Mouse (Mus musculus) cerebellum, postnatal 10 days (tissue): ENCODE measurements around the gene Kcnk4.

Experiments used
- DNase-seq, 2 experiments: peaks; one replicate each; pipeline ENCODE4 v3.0.0; 2021; ENCODE audit warnings: mixed read lengths in 2 of 2

Gene Kcnk4

DNA sequence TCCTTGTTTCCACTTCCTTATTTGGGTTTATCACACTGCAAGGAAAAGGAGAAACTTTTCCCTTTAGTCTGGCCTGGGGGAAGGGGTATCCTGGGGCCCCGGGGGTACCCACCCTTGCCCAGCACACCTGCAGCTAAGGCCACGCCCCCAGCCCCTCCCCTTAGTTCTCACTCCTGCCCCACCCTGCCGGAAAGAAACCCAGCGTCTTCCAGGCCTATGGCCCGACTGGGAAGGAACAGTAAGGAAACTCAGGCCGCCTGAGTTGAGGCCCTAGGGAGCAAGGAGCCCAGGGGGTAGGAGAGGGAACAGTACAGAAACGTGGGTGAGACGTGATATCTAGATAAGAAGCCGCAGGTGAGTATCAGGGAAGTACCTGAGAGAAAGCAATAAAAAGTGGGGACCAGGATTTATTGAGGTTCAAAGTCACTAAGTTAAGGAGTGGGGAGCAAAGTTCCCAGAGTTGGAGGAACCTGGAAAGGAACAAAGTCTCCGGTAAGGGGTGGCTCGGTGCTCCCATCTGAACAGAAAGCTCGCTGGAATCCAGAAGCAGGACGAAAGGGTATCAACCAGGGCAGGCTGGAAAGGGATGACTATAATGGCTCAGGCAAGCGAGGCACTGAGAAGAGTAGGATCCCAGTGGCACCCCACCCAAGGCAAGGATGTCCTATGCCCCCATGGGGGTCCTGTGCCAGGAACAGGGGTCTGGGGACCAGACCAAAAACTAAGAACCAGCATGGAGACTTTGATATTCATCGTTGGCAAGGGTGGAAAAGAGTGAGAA lies 34.4 kb upstream of the Kcnk4 start:
- DNase-seq: no peak

- DNase-seq: no peak
Measured at GRCm38 (mm10) chr19:6956461-6956860, 22.1 kb upstream of the Kcnk4 start.

GRCm38 (mm10) chr19:6955424-6955823 lies 21.1 kb upstream of the Kcnk4 start:
- no peak for DNase-seq

DNA sequence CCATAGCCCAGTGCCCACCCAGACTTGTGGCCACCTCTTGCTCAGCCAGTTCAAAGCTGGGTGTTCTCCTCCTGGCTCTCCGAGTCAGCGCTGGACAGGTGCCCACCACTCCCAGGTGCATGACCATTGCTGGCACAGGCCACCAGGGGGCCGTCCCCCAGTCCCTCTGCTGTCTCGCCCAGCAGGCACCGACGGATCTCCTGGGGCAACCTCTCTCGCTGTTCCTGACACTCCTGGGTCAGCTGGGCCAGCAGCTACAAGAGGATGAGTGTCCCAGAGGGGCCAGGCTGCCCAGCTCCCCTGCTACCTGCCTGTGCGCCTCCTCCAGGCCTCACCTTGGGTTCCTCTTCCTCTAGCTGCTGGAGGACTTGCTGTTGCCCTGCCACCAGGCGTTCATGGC lies 19.7 kb upstream of the Kcnk4 start:
- peak; percentile 57 to 60 for DNase-seq

- peak in 1 of 2 experiments; percentile 45 for DNase-seq
Measured at GRCm38 (mm10) chr19:6952712-6953037, 18.4 kb upstream of the Kcnk4 start.

DNA sequence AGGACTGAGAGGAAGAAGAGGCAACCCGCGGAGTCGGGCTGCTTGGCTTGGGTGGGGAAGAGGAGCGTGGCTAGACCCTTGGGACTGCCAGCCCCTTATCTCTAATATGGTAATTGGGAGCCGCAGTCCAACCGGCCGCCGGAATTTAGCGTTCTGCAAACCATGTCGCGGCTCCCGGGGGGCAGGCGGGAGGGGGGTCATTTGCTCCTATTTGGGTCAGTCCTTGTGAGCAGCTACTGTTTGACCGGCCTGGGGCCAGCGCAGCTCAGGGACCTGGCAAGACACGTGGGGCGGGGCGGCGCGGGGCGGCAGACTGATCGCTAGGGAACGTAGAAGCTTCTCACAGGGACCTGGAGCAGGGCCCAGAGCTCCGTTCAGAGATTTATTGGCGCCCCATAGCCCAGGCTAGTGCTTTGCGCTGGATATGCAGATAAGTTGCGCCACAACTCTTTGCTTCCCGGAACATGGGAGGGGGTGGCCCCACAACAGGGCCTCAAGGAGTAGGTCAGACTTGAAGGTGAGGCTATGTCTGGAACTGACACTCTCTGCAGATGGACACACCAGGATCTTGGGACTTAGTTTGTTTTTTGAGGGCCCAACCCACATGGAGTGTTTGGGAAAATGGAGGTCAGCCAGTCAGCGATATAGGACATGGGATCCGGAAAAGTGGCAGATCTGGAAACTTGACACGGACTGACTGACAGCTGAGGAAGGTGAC lies 17.8 kb upstream of the Kcnk4 start:
- peak; percentile 81 to 82 for DNase-seq

DNA sequence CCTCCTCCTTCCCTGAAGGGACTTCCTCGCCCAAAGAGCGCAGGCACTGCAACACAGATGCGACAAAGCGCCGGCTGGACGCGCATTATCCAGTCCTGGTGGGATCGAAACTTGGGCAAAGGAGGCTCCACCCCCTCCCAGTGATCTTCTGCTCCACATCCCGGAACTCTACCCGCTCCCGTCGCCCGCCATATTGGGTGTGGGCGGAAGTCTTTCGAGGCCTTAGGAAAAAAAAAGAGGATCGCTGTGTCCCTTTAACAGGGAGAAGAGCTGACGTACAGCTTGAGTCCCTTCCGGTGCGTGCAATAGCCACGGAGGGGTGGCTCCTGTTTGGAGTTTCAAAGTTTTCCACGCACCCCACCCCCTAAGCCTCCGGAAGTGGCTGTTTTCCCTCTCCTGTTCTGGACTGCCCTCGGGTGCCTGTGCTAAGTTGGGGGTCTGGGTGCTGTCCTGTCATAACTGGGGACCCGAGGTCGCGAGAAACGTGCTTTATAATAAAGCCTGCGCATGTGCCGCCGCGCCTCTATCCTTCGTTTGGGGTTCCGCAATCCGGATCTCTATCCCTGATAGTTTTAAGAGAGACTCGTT lies 17.2 kb upstream of the Kcnk4 start:
- peak; percentile 92 to 96 for DNase-seq

- DNase-seq: peak; percentile 72 to 73
Measured at GRCm38 (mm10) chr19:6950613-6951153, 16.4 kb upstream of the Kcnk4 start.

DNA sequence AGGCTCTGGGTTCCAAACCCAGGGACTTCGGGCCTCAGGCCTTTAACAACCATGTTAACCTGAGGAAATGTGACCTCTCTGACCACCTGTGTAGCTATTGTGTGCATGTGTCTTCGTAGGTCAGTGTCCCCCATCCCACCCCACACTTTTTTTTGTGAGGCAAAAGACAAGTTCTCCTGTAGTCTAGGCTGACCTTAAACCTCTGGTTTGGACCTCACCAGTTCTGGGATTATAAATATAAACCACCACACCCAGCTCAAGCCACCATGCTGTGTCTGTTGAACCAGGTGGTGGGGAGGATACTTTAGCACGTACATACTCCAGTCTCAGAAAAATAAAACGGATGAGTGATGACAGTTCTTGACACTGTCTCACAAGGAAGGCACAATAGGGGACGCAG lies 15.6 kb upstream of the Kcnk4 start:
- DNase-seq: no peak

DNA sequence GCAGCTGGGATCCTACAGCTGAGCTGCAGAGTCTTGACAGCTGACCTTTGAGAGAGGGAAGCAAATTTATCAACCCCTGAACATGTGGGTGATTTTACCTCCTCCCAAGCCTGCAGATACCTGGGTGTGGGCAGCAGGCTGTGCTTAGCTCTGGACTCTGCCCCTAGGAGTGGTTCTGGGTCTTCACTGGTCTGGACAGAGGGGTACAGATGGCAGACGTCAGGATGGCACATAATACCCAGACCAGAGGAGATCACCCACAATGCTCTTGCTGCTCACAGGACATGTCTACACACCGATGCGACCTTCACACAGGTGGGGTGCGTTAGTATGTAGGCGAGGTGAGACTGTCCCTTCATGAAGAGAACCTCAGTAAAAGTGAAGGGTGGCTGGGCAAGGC lies 15.2 kb upstream of the Kcnk4 start:
- no peak for DNase-seq

- peak; percentile 91 to 94 for DNase-seq
Measured at GRCm38 (mm10) chr19:6948186-6948585, 13.9 kb upstream of the Kcnk4 start.

GRCm38 (mm10) chr19:6947742-6948141 lies 13.4 kb upstream of the Kcnk4 start:
- DNase-seq: no peak

GRCm38 (mm10) chr19:6943709-6944108 lies 9.4 kb upstream of the Kcnk4 start:
- no peak for DNase-seq

GRCm38 (mm10) chr19:6942764-6943163 lies 8.4 kb upstream of the Kcnk4 start:
- DNase-seq: no peak

DNA sequence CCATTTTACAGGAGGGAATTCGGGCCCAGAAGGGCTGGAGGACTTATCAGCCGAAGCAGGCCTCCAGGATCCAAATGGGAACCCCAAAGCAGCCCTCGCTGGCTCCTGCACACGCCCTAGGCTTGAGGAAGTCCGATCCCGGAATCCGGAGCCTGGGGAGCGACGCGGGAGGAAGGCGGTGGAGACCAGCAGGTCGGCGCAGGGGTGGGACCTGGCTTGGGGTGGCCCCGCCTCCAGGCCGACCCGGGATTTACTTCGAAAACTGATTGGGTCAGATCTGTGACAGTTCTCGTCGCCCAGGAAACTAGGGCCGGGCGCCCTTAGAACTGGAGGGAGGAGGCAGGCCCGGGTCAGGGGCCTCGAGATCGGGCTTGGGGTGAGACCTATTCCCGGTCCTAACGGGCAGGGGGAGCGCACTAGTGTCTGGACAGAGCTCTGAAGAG lies 8.0 kb upstream of the Kcnk4 start, which contains the start of gene Gpr137:
Gene Gpr137, minus strand, starts transcription at position 232 of the 443 bp plus-strand sequence.
- DNase-seq: peak; percentile 93 to 95

- DNase-seq: peak; percentile 97 to 98
Measured at GRCm38 (mm10) chr19:6941372-6942248, 7.3 kb upstream of the Kcnk4 start, which contains the start of gene Bad. Bad (plus strand) TSS chr19:6941861.

GRCm38 (mm10) chr19:6940396-6941351 lies 6.4 kb upstream of the Kcnk4 start:
- DNase-seq: peak; percentile 48 to 55

DNA sequence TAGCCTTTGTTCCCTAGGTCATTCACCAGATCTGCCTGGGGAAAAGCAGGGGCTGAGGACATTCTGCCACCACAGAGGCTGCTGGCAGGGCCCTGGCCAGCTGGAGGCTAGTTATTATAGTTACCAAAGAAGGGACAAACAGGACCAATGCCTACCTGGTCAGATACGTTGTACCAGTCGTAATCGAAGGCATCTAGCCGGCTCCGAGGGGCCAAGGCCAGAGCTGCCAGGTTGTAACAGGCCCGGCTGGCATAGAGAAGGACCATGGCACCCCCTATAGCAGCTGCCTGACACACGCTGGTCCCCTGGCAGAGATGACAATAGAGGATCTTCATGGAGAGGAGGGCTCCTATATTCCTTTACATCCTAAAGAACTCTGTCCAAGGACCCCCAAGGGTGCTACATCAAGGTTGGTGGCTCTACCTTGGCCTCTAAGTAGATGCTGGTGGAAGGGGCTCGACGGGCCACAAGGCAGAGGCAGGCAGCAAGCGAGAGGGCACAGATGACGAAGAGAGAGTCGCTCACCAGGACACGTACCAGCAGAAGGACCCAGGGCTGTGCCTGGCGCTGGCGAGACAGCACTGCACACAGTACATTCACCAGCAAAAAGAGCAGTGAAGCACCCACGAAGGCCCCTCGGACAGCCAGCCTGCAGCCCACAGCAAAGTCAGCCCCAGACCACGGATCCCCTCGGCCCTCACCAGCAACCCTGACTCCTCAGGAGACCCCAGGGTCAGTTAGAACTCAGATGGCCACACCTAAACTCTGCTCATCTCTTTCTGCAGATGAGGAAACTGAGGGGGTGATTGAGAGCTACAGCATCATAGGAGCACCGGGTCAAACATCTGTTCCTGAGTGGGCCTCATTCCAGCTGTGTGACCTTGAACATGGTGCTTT lies 5.0 kb upstream of the Kcnk4 start:
- DNase-seq: peak; percentile 39 to 49

- DNase-seq: peak; percentile 78 to 79
Measured at GRCm38 (mm10) chr19:6937541-6938465, 3.5 kb upstream of the Kcnk4 start.
